Mouse (Mus musculus) colon, adult 2 months (tissue): ENCODE measurements around the gene Noct. TPM values are rescaled to one million over a fixed set of nuclear protein-coding genes. Genes with fewer than 3 reads are reported as not detected.

Experiments used
- polyA plus RNA-seq: library from polyadenylated mRNA; depleted of rRNA; stranded (reverse); fragments of >200 nt; gene quantifications from 2 replicates; pipeline ENCODE4 v1.2.3, GENCODE M21; 2012; rRNA removed

Gene Noct
- 55.4 and 63.1 TPM in 2 replicates for polyA plus RNA-seq

GRCm38 (mm10) chr3:51224363-51225225 lies at the start of gene Noct:
Gene Noct (plus strand): TSS chr3:51224447.

Other genes starting within 250 kb of the Noct start
- 34.2 and 49.0 TPM in 2 replicates for gene Elf2, start 116.2 kb downstream of the Noct start, polyA plus RNA-seq
- 0.47 and 1.3 TPM in 2 replicates for gene Mgarp, start 172.3 kb downstream of the Noct start, polyA plus RNA-seq
- 200 and 266 TPM in 2 replicates for gene Ndufc1, start 184.5 kb downstream of the Noct start, polyA plus RNA-seq
- gene Naa15, start 190.7 kb downstream of the Noct start, polyA plus RNA-seq: 0.91 and 1.2 TPM in 2 replicates